In genomic region chr12:11906588-11906987, GRCm38 (mm10) we compare ENCODE assay signal across 18 mouse cellular contexts.
A peak's percentile ranks its signal among the peaks of the same experiment; 100 is the strongest.
DNase-seq lines count a peak whose midpoint lies in the region; ATAC-seq lines count a peak whose summit lies in the region.
"Had no signal": no experiment of that assay in that cellular context is flagged by ENCODE, and none has a peak within 500 bp of the region (broad histone marks: within the 10 kb centered on the region; RNA-seq: fewer than 3 reads in every experiment).

No protein-coding gene starts in this region.

- 41% methylated on average over 4 of the region's 4 CpGs for WGBS in forebrain, embryonic 15.5 days
- 53% methylated on average over 4 of the region's 4 CpGs for WGBS in hindbrain, embryonic 16.5 days
- 56% methylated on average over 4 of the region's 4 CpGs for WGBS in neural tube, embryonic 14.5 days

- no peak overlapping the region for H3K27ac ChIP-seq in forebrain, embryonic 15.5 days (replicated peaks)
- no peak overlapping the region for H3K27ac ChIP-seq in hindbrain, embryonic 16.5 days (ENCODE audit: low read depth, low read length)
- no peak overlapping the region for H3K27ac ChIP-seq in neural tube, embryonic 14.5 days (ENCODE audit: low read depth, low read length)
- H3K27ac ChIP-seq: heart, embryonic 13.5 days; stomach, postnatal 0 days had no signal

- DNase-seq in layer of hippocampus, adult 9-11 months = peak; percentile 7
- DNase-seq in layer of hippocampus, postnatal 10 days (ENCODE audit: low spot score in 2 of 2) = no peak
- DNase-seq in gastrocnemius, postnatal 10 days = no peak
- no peak for DNase-seq in kidney, postnatal 25 days
- DNase-seq: cerebellum, postnatal 14 days; embryo, embryonic 11 days; kidney, adult 18-20 months; kidney, postnatal 36 days; liver; liver, postnatal 0 days; lung, postnatal 14 days; right cerebral cortex, postnatal 25 days; thymus, postnatal 25 days had no signal

- H3K36me3 ChIP-seq in forebrain, embryonic 15.5 days = no peaks in the 10 kb centered on the region
- H3K36me3 ChIP-seq in hindbrain, embryonic 16.5 days (ENCODE audit: control insufficient read depth, insufficient read depth, low read length) = no peaks in the 10 kb centered on the region
- no peaks in the 10 kb centered on the region for H3K36me3 ChIP-seq in neural tube, embryonic 14.5 days (ENCODE audit: control insufficient read depth, insufficient read depth, low read length)
- H3K36me3 ChIP-seq: heart, embryonic 13.5 days had no signal

- H3K4me1 ChIP-seq in forebrain, embryonic 15.5 days = no peaks in the 10 kb centered on the region
- no peaks in the 10 kb centered on the region for H3K4me1 ChIP-seq in hindbrain, embryonic 16.5 days (ENCODE audit: control insufficient read depth, insufficient read depth, low read depth, low read length)
- no peaks in the 10 kb centered on the region for H3K4me1 ChIP-seq in neural tube, embryonic 14.5 days (ENCODE audit: control insufficient read depth, insufficient read depth, low read length)
- H3K4me1 ChIP-seq: heart, embryonic 13.5 days had no signal

- H3K9me3 ChIP-seq in forebrain, embryonic 15.5 days = no peaks in the 10 kb centered on the region
- no peaks in the 10 kb centered on the region for H3K9me3 ChIP-seq in hindbrain, embryonic 16.5 days (ENCODE audit: control insufficient read depth, low read length)
- no peaks in the 10 kb centered on the region for H3K9me3 ChIP-seq in neural tube, embryonic 14.5 days (ENCODE audit: control insufficient read depth, low read length)
- H3K9me3 ChIP-seq: heart, embryonic 13.5 days had no signal

- no peak overlapping the region for H3K4me3 ChIP-seq in forebrain, embryonic 15.5 days
- H3K4me3 ChIP-seq in hindbrain, embryonic 16.5 days (ENCODE audit: low read length) = no peak overlapping the region
- H3K4me3 ChIP-seq in neural tube, embryonic 14.5 days (ENCODE audit: low read depth, low read length) = no peak overlapping the region
- H3K4me3 ChIP-seq: heart, embryonic 13.5 days had no signal

- ATAC-seq in forebrain, embryonic 15.5 days (replicated peaks) = peak; percentile 82
- peak; percentile 93 for ATAC-seq in hindbrain, embryonic 16.5 days
- ATAC-seq in neural tube, embryonic 14.5 days (ENCODE audit: low read depth) = peak; percentile 85
- ATAC-seq: liver, postnatal 0 days had no signal

- H3K4me2 ChIP-seq in forebrain, embryonic 15.5 days (replicated peaks) = no peak overlapping the region
- H3K4me2 ChIP-seq in hindbrain, embryonic 16.5 days (ENCODE audit: low read length) = no peak overlapping the region
- H3K4me2 ChIP-seq in neural tube, embryonic 14.5 days (ENCODE audit: low read depth, low read length) = no peak overlapping the region
- H3K4me2 ChIP-seq: heart, embryonic 13.5 days had no signal

- H3K27me3 ChIP-seq in forebrain, embryonic 15.5 days = no peaks in the 10 kb centered on the region
- no peaks in the 10 kb centered on the region for H3K27me3 ChIP-seq in hindbrain, embryonic 16.5 days (replicated peaks; ENCODE audit: control insufficient read depth, insufficient read depth, low read length)
- no peaks in the 10 kb centered on the region for H3K27me3 ChIP-seq in neural tube, embryonic 14.5 days (ENCODE audit: control insufficient read depth, insufficient read depth, low read length)
- H3K27me3 ChIP-seq: heart, embryonic 13.5 days had no signal

- H3K9ac ChIP-seq in forebrain, embryonic 15.5 days (replicated peaks) = no peak overlapping the region
- H3K9ac ChIP-seq in hindbrain, embryonic 16.5 days (ENCODE audit: low read depth, low read length) = no peak overlapping the region
- H3K9ac ChIP-seq in neural tube, embryonic 14.5 days (replicated peaks; ENCODE audit: low read depth, low read length) = no peak overlapping the region
- H3K9ac ChIP-seq: heart, embryonic 13.5 days; liver, postnatal 0 days had no signal
